Mouse (Mus musculus): ENCODE results near the gene Rnf220. TPM values are rescaled to one million over a fixed set of nuclear protein-coding genes. Genes with fewer than 3 reads are reported as not detected.

Gene Rnf220
- polyA plus RNA-seq, 1 experiment from 2014 or later, result 17.3 TPM

DNA sequence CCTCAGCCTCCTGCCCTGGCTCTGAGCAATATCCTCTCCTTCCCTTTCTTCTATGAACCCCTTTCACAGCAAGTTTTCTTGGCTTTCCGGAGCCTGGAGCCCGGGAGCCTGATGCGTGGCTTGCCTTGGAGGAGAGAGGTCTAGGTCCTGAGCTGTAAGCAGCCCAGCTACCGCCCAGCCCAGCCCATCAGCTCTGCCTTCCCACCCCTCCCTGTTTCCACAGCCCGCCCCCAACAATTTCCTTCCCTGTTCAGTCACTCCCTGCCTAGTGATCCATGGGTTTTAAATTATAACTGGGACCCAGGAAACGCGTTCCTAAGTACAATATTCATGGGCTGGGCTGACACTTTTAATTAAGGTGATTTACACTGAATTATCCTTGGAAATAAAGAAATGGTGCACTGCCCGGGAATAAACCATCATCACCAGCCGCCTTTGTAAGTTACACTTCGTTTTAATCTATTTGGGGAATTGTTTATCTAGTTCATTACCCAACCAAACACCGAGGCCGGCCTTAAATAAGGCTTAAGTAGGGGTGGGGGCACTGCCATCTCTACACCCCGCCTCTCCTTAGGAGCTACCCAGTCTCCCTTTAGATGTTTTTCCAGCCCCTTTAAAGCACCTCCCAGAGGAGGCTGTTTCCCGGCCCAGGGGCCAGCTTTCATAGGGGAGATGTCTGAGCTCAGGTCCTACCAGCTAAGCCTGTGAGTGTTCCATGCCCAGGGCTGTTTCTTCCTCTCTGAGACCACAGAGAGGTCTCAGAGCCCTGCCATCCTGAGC lies 194.6 kb downstream of the Rnf220 start:
- no peaks in the 10 kb centered on the region for H3K9me3 ChIP-seq (ENCODE audit: low read length)
- no peak overlapping the region for H3K4me3 ChIP-seq (ENCODE audit: low read depth, low read length)
- ATAC-seq (no peak), DNase-seq (no peak)
- no peak for TF ChIP-seq EP300 (IDR thresholded peaks at IDR 0.05; ENCODE audit: low read depth)
- TF ChIP-seq CTCF (IDR thresholded peaks at IDR 0.05; ENCODE audit: low read depth), result no peak
- H3K4me1 ChIP-seq (ENCODE audit: insufficient read depth), result peaks cover 8% of the 10 kb centered on the region
- H3K4me2 ChIP-seq (ENCODE audit: low read depth, low read length), result no peak overlapping the region
- H3K27me3 ChIP-seq (ENCODE audit: insufficient read depth, low read length), result peaks cover 15% of the 10 kb centered on the region; the same call in 1 of the 2 replicates
- 62% methylated on average over 14 of the region's 14 CpGs for WGBS (ENCODE audit: insufficient replicate concordance)
- H3K36me3 ChIP-seq (replicated peaks; ENCODE audit: insufficient read depth, low read length), result no peaks in the 10 kb centered on the region
- H3K27ac ChIP-seq (ENCODE audit: low read depth), result no peak overlapping the region
- no peak overlapping the region for H3K9ac ChIP-seq (replicated peaks)

GRCm38 (mm10) chr4:117299921-117300320 lies 196.9 kb downstream of the Rnf220 start:
- H3K9ac ChIP-seq (replicated peaks), result no peak overlapping the region
- TF ChIP-seq EP300 (IDR thresholded peaks at IDR 0.05; ENCODE audit: low read depth) (no peak), CTCF (IDR thresholded peaks at IDR 0.05; ENCODE audit: low read depth) (no peak)

DNA sequence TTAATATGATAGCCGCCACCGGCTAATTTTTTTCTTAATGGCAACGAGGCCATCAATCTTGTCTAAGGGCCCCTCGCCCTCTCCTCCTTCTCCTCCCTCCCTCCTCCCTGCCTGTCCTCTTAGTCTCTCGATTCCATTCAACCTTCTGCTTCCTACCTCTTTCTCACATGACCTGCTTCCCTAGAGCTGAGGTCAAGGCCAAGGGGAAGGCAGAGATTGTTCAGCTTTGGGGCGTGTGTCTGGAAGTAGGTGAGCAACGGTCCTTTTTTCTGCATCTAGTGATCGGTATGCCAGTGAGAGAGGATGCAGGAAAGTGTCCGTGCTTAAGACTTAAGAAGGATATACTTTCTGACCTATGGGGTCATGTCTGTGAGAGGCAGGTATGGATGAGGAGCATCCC lies 199.0 kb downstream of the Rnf220 start:
- DNase-seq (no peak), ATAC-seq (no peak)
- Histone ChIP-seq H3K9ac (replicated peaks) (no peak overlapping the region), H3K4me1 (ENCODE audit: insufficient read depth) (no peaks in the 10 kb centered on the region), H3K36me3 (replicated peaks; ENCODE audit: insufficient read depth, low read length) (no peaks in the 10 kb centered on the region), H3K27ac (ENCODE audit: low read depth) (no peak overlapping the region), H3K4me2 (ENCODE audit: low read depth, low read length) (no peak overlapping the region), H3K9me3 (ENCODE audit: low read length) (no peaks in the 10 kb centered on the region), H3K4me3 (ENCODE audit: low read depth, low read length) (no peak overlapping the region), H3K27me3 (ENCODE audit: insufficient read depth, low read length) (no peaks in the 10 kb centered on the region)
- WGBS (ENCODE audit: insufficient replicate concordance), result 75% methylated on average over 9 of the region's 9 CpGs
- TF ChIP-seq EP300 (IDR thresholded peaks at IDR 0.05; ENCODE audit: low read depth), result no peak
- TF ChIP-seq CTCF (IDR thresholded peaks at IDR 0.05; ENCODE audit: low read depth), result no peak

More at GRCm38 (mm10) chr4:117299921-117300320, 196.9 kb downstream of the Rnf220 start:
- Histone ChIP-seq H3K36me3 (replicated peaks; ENCODE audit: insufficient read depth, low read length) (no peaks in the 10 kb centered on the region), H3K27me3 (ENCODE audit: insufficient read depth, low read length) (peaks cover 11% of the 10 kb centered on the region; the same call in 1 of the 2 replicates), H3K4me3 (ENCODE audit: low read depth, low read length) (no peak overlapping the region), H3K27ac (ENCODE audit: low read depth) (no peak overlapping the region), H3K4me1 (ENCODE audit: insufficient read depth) (peaks cover 8% of the 10 kb centered on the region), H3K9me3 (ENCODE audit: low read length) (no peaks in the 10 kb centered on the region), H3K4me2 (ENCODE audit: low read depth, low read length) (no peak overlapping the region)
- ATAC-seq (no peak), DNase-seq (no peak)
- 83% methylated on average over 10 of the region's 10 CpGs for WGBS (ENCODE audit: insufficient replicate concordance)

DNA sequence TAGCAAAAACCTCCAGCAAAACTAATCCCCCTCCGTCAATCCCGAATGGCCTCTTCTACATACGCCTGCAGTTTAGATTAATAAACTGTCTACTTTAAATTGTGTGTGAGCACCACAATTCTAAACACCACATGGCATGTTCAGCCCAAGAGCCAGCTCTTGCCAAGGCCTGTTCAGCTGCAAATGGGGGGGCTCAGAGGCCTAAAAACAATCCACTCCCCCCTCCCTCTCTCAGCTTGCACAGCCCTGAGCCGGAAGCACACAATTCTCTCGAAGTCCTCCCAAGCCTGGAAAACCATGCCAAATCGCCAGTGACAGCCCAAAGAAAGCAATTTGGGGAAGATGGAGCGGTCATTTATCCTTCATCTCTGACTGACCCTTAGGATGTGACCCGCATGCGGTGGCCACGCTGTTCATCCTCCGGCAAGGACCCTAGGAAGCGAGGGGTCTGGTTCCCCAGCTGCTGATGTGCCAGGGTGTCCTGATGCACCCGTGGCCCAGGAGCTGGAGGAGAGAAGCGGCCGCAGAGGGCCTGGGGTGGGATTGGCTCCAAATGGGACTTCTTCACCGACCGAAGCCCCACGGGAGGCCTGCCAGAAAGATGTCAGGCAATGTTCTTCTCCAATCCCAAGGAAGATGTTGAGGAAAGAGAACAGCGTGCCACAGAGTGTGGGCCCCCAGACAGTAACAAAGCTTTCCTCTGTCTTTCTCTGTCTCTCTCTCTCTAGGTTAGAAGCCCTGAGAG lies 199.8 kb downstream of the Rnf220 start:
- ATAC-seq (no peak), DNase-seq (no peak)
- H3K4me2 ChIP-seq (ENCODE audit: low read depth, low read length), result no peak overlapping the region
- no peak for TF ChIP-seq CTCF (IDR thresholded peaks at IDR 0.05; ENCODE audit: low read depth)
- no peak for TF ChIP-seq EP300 (IDR thresholded peaks at IDR 0.05; ENCODE audit: low read depth)
- WGBS (ENCODE audit: insufficient replicate concordance), result 81% methylated on average over 19 of the region's 19 CpGs
- H3K4me1 ChIP-seq (ENCODE audit: insufficient read depth), result no peaks in the 10 kb centered on the region
- no peaks in the 10 kb centered on the region for H3K36me3 ChIP-seq (replicated peaks; ENCODE audit: insufficient read depth, low read length)
- no peaks in the 10 kb centered on the region for H3K9me3 ChIP-seq (ENCODE audit: low read length)
- no peak overlapping the region for H3K9ac ChIP-seq (replicated peaks)
- H3K4me3 ChIP-seq (ENCODE audit: low read depth, low read length), result no peak overlapping the region
- no peak overlapping the region for H3K27ac ChIP-seq (ENCODE audit: low read depth)
- no peaks in the 10 kb centered on the region for H3K27me3 ChIP-seq (ENCODE audit: insufficient read depth, low read length)

DNA sequence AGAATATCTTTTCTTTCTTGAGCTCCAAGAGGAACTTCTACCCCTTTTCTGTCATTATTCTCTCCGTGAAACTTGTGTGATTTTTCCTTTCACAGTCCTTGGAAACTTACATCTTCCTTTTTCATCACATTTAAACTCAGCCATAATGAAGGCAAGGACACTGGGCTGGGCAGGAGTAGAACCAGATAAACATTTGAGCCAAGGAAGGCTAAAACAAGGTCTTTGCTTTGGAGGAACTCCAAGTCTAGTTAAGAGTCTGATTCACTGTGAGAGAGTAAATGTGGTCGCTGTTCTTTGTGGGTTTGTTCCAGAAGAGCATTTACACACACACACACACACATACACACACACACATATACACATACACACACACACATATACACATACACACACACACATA lies 205.2 kb downstream of the Rnf220 start:
- DNase-seq, result no peak
- no peak for TF ChIP-seq EP300 (IDR thresholded peaks at IDR 0.05; ENCODE audit: low read depth)
- Histone ChIP-seq H3K4me2 (ENCODE audit: low read depth, low read length) (no peak overlapping the region), H3K4me1 (ENCODE audit: insufficient read depth) (peaks cover 16% of the 10 kb centered on the region), H3K27ac (ENCODE audit: low read depth) (no peak overlapping the region), H3K36me3 (replicated peaks; ENCODE audit: insufficient read depth, low read length) (peaks cover 4% of the 10 kb centered on the region), H3K9ac (replicated peaks) (no peak overlapping the region), H3K9me3 (ENCODE audit: low read length) (no peaks in the 10 kb centered on the region), H3K27me3 (ENCODE audit: insufficient read depth, low read length) (no peaks in the 10 kb centered on the region), H3K4me3 (ENCODE audit: low read depth, low read length) (no peak overlapping the region)
- 81% methylated on average over 2 of the region's 2 CpGs for WGBS (ENCODE audit: insufficient replicate concordance)
- no peak for ATAC-seq

Data from liver, postnatal 0 days (tissue).